ENCODE assay signal across 34 mouse cellular contexts in the genomic region with DNA sequence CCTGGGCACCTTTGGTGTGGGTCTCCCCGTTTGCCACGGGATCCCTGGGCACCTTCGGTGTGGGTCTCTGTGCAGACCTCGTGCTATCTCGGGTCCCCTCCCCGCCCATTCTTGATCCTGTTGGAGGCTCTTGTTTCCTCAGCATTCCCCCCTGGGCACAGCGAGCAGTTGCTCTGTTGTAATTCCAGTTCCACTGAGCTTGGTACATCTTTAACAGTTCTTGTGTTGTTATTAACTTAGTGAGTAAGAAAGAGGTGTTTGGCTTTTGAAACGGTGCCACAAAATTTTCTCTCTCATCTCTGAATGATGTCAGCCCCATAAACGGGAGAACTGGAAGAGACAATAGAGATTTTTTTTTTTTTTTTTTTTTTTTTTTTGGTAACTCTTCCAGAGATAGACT.
"Had no signal": no experiment of that assay in that cellular context is flagged by ENCODE, and none has a peak within 500 bp of the region (broad histone marks: within the 10 kb centered on the region; RNA-seq: fewer than 3 reads in every experiment).

No protein-coding gene starts in this region.

- DNase-seq: heart, postnatal 10 days; heart, postnatal 14 days; heart, postnatal 36 days; heart, postnatal 4 days; kidney, adult 11 months; kidney, adult 18-20 months; kidney, adult 2 months; kidney, adult 8-10 months; kidney, adult 9 months; kidney, postnatal 10 days; kidney, postnatal 14 days; kidney, postnatal 25 days; kidney, postnatal 36 days; kidney, postnatal 4 days; layer of hippocampus, adult 9-11 months; layer of hippocampus, postnatal 36 days had no signal

- H3K27me3 ChIP-seq: heart, embryonic 12.5 days; heart, embryonic 13.5 days; heart, embryonic 15.5 days; hindbrain, embryonic 12.5 days; hindbrain, embryonic 13.5 days; hindbrain, embryonic 15.5 days; intestine, embryonic 15.5 days; kidney, embryonic 15.5 days had no signal

- H3K9me3 ChIP-seq: heart, embryonic 12.5 days; heart, embryonic 13.5 days; heart, embryonic 15.5 days; hindbrain, embryonic 10.5 days; hindbrain, embryonic 12.5 days; hindbrain, embryonic 13.5 days; hindbrain, embryonic 15.5 days; intestine, embryonic 15.5 days; kidney, embryonic 15.5 days had no signal

- H3K4me2 ChIP-seq: heart, embryonic 12.5 days; heart, embryonic 13.5 days; heart, embryonic 15.5 days; hindbrain, embryonic 12.5 days; hindbrain, embryonic 13.5 days; hindbrain, embryonic 14.5 days; hindbrain, embryonic 15.5 days; intestine, embryonic 15.5 days; kidney, embryonic 15.5 days had no signal

- H3K4me1 ChIP-seq: heart, embryonic 12.5 days; heart, embryonic 13.5 days; heart, embryonic 15.5 days; hindbrain, embryonic 10.5 days; hindbrain, embryonic 12.5 days; hindbrain, embryonic 13.5 days; hindbrain, embryonic 15.5 days; intestine, embryonic 15.5 days; kidney, embryonic 15.5 days had no signal

- H3K27ac ChIP-seq: heart, embryonic 13.5 days; heart, embryonic 15.5 days; hindbrain, embryonic 10.5 days; hindbrain, embryonic 12.5 days; hindbrain, embryonic 13.5 days; hindbrain, embryonic 14.5 days; hindbrain, embryonic 15.5 days; hindbrain, postnatal 0 days; intestine, embryonic 15.5 days; kidney, embryonic 15.5 days; kidney, postnatal 0 days; layer of hippocampus, adult 2 months; left cerebral cortex, adult 2 months had no signal

- ATAC-seq: hindbrain, embryonic 16.5 days; hindbrain, postnatal 0 days; inflammation-experienced regulatory T-cells, adult 6 months; intestine, embryonic 15.5 days; intestine, embryonic 16.5 days; intestine, postnatal 0 days had no signal

- H3K36me3 ChIP-seq: heart, embryonic 12.5 days; heart, embryonic 13.5 days; heart, embryonic 15.5 days; hindbrain, embryonic 10.5 days; hindbrain, embryonic 12.5 days; hindbrain, embryonic 13.5 days; hindbrain, embryonic 15.5 days; intestine, embryonic 15.5 days; kidney, embryonic 15.5 days had no signal

- H3K4me3 ChIP-seq: heart, embryonic 12.5 days; heart, embryonic 13.5 days; heart, embryonic 15.5 days; hindbrain, embryonic 10.5 days; hindbrain, embryonic 12.5 days; hindbrain, embryonic 13.5 days; hindbrain, embryonic 15.5 days; intestine, embryonic 15.5 days; kidney, embryonic 15.5 days; layer of hippocampus, adult 2 months; left cerebral cortex, adult 2 months had no signal

- H3K9ac ChIP-seq: heart, embryonic 12.5 days; heart, embryonic 13.5 days; heart, embryonic 15.5 days; hindbrain, embryonic 12.5 days; hindbrain, embryonic 13.5 days; hindbrain, embryonic 14.5 days; hindbrain, embryonic 15.5 days; intestine, embryonic 15.5 days; kidney, embryonic 15.5 days had no signal
